16 mouse cellular contexts compared by ENCODE assay signal in genomic region chr12:97476466-97477250, GRCm38 (mm10).
DNase-seq lines count a peak whose midpoint lies in the region; ATAC-seq and TF ChIP-seq lines count a peak whose summit lies in the region.
"Had no signal": no experiment of that assay in that cellular context is flagged by ENCODE, and none has a peak within 500 bp of the region (broad histone marks: within the 10 kb centered on the region; RNA-seq: fewer than 3 reads in every experiment).

No protein-coding gene starts in this region.

- H3K36me3 ChIP-seq in forebrain, postnatal 0 days (ENCODE audit: insufficient read depth): no peaks in the 10 kb centered on the region
- no peaks in the 10 kb centered on the region for H3K36me3 ChIP-seq in midbrain, embryonic 12.5 days
- H3K36me3 ChIP-seq in intestine, postnatal 0 days (ENCODE audit: control insufficient read depth, insufficient read depth): no peaks in the 10 kb centered on the region
- H3K36me3 ChIP-seq: liver, embryonic 12.5 days had no signal

- no peaks in the 10 kb centered on the region for H3K9me3 ChIP-seq in forebrain, postnatal 0 days (ENCODE audit: low read length)
- no peaks in the 10 kb centered on the region for H3K9me3 ChIP-seq in midbrain, embryonic 12.5 days
- H3K9me3 ChIP-seq in intestine, postnatal 0 days (ENCODE audit: control insufficient read depth): no peaks in the 10 kb centered on the region
- H3K9me3 ChIP-seq: liver, embryonic 12.5 days had no signal

- 0 out of 2 replicates have a peak overlapping the region, but pooled peaks have one; percentile 5 for H3K4me3 ChIP-seq in left cerebral cortex, adult 2 months
- no peak overlapping the region for H3K4me3 ChIP-seq in forebrain, postnatal 0 days (ENCODE audit: low read depth, low read length)
- H3K4me3 ChIP-seq in midbrain, embryonic 12.5 days: no peak overlapping the region
- H3K4me3 ChIP-seq in intestine, postnatal 0 days (ENCODE audit: low read depth, low read length): no peak overlapping the region
- H3K4me3 ChIP-seq in layer of hippocampus, adult 2 months: no peak overlapping the region; the same call in 1 of the 2 replicates
- H3K4me3 ChIP-seq: liver, embryonic 12.5 days had no signal

- peak; percentile 62; the same call in 1 of the 2 replicates for ATAC-seq in forebrain, postnatal 0 days
- 0 out of 2 replicates have a peak, but pooled peaks have one; percentile 42 for ATAC-seq in midbrain, embryonic 12.5 days (ENCODE audit: low FRiP score, low read depth)
- no peak for ATAC-seq in intestine, postnatal 0 days
- ATAC-seq: liver, embryonic 12.5 days; lung, postnatal 0 days had no signal

- H3K9ac ChIP-seq in forebrain, postnatal 0 days: peak overlapping the region; percentile 6; the same call in 1 of the 2 replicates
- H3K9ac ChIP-seq in midbrain, embryonic 12.5 days (replicated peaks): no peak overlapping the region
- no peak overlapping the region for H3K9ac ChIP-seq in intestine, postnatal 0 days (ENCODE audit: low read depth, low read length)
- H3K9ac ChIP-seq: liver, embryonic 12.5 days had no signal

- no peak for TF ChIP-seq CTCF in left cerebral cortex, adult 2 months (IDR thresholded peaks at IDR 0.05)
- TF ChIP-seq CTCF in forebrain, postnatal 0 days (IDR thresholded peaks at IDR 0.05; ENCODE audit: low read depth): no peak
- TF ChIP-seq CTCF in intestine, postnatal 0 days (IDR thresholded peaks at IDR 0.05; ENCODE audit: low read depth): no peak
- TF ChIP-seq CTCF in layer of hippocampus, adult 2 months (conservative IDR thresholded peaks at IDR 0.05): no peak

- H3K27ac ChIP-seq in left cerebral cortex, adult 2 months: peak overlapping the region; percentile 63
- H3K27ac ChIP-seq in forebrain, postnatal 0 days (ENCODE audit: low read depth, low read length): no peak overlapping the region; the same call in 1 of the 2 replicates
- H3K27ac ChIP-seq in midbrain, embryonic 12.5 days (replicated peaks): no peak overlapping the region
- no peak overlapping the region for H3K27ac ChIP-seq in intestine, postnatal 0 days (ENCODE audit: low read depth, low read length)
- no peak overlapping the region for H3K27ac ChIP-seq in layer of hippocampus, adult 2 months
- H3K27ac ChIP-seq: liver, embryonic 12.5 days had no signal

- no peak for DNase-seq in left cerebral cortex, adult 2 months (ENCODE audit: extremely low spot score in 1 of 2, low spot score in 2 of 2)
- no peak for DNase-seq in left cerebral cortex, adult 18-20 months (ENCODE audit: low spot score in 2 of 2)
- DNase-seq in forebrain, postnatal 0 days: peak; percentile 43
- DNase-seq in retina, embryonic 14.5 days (ENCODE audit: low spot score): peak; percentile 17
- no peak for DNase-seq in ovary, postnatal 10 days (ENCODE audit: low spot score)
- no peak for DNase-seq in layer of hippocampus, adult 2 months (ENCODE audit: low spot score in 2 of 2)
- DNase-seq: adrenal gland, postnatal 14 days; B cell, adult 2 months; kidney, adult 11 months; kidney, postnatal 25 days; right cerebral cortex, postnatal 4 days; thymus, adult 2 months had no signal

- intact Hi-C loops in left cerebral cortex, adult 2 months (cut with DNase I): no loop called here

- WGBS in forebrain, postnatal 0 days: 10% methylated on average over 11 of the region's 11 CpGs
- WGBS in midbrain, embryonic 12.5 days: 20% methylated on average over 11 of the region's 11 CpGs
- WGBS in intestine, postnatal 0 days: 66% methylated on average over 11 of the region's 11 CpGs

- H3K4me2 ChIP-seq in forebrain, postnatal 0 days (ENCODE audit: low read depth): peak overlapping the region; percentile 2; the same call in 1 of the 2 replicates
- H3K4me2 ChIP-seq in midbrain, embryonic 12.5 days (replicated peaks): peak overlapping the region; percentile 7; the same call in 1 of the 2 replicates
- H3K4me2 ChIP-seq in intestine, postnatal 0 days (replicated peaks; ENCODE audit: low read depth): no peak overlapping the region
- H3K4me2 ChIP-seq: liver, embryonic 12.5 days had no signal

- no peaks in the 10 kb centered on the region; the same call in 1 of the 2 replicates for H3K4me1 ChIP-seq in forebrain, postnatal 0 days (ENCODE audit: insufficient read depth)
- peaks cover 13% of the 10 kb centered on the region for H3K4me1 ChIP-seq in midbrain, embryonic 12.5 days
- no peaks in the 10 kb centered on the region for H3K4me1 ChIP-seq in intestine, postnatal 0 days (replicated peaks; ENCODE audit: control insufficient read depth, insufficient read depth, low read length)
- H3K4me1 ChIP-seq: liver, embryonic 12.5 days had no signal

- no peaks in the 10 kb centered on the region for H3K27me3 ChIP-seq in forebrain, postnatal 0 days (ENCODE audit: insufficient read depth, low read length)
- no peaks in the 10 kb centered on the region for H3K27me3 ChIP-seq in midbrain, embryonic 12.5 days
- H3K27me3 ChIP-seq in intestine, postnatal 0 days (replicated peaks; ENCODE audit: control insufficient read depth, insufficient read depth, low read length): no peaks in the 10 kb centered on the region
- H3K27me3 ChIP-seq: liver, embryonic 12.5 days had no signal

Comparison
In these comparisons a context has a peak if more than half of its experiments do, and no peak if none do; other contexts are left out.
1. DNase-seq: peak in forebrain, postnatal 0 days (single experiment) and retina, embryonic 14.5 days (single experiment); none in left cerebral cortex, adult 2 months (0 of 2), left cerebral cortex, adult 18-20 months (0 of 2), ovary, postnatal 10 days (single experiment) and layer of hippocampus, adult 2 months (0 of 2).